Mouse (Mus musculus) erythroid progenitor cell, adult 5-6 weeks (primary cell): ENCODE measurements at regions not wholly inside any gene's neighbourhood (a gene's known extent, or its start where the extent isn't known, plus 50 kb on each side); places are given as distances from the start of the nearest gene placed in this dataset.

Source experiments
- ATAC-seq: replicated peaks from 2 replicates; pipeline ENCODE4 v1.8.0; 2016; ENCODE audit warnings: moderate number of reproducible peaks, mild to moderate bottlenecking, moderate TSS enrichment, inconsistent platforms; ENCODE audit not compliant: poor library complexity, low FRiP score, severe bottlenecking

DNA sequence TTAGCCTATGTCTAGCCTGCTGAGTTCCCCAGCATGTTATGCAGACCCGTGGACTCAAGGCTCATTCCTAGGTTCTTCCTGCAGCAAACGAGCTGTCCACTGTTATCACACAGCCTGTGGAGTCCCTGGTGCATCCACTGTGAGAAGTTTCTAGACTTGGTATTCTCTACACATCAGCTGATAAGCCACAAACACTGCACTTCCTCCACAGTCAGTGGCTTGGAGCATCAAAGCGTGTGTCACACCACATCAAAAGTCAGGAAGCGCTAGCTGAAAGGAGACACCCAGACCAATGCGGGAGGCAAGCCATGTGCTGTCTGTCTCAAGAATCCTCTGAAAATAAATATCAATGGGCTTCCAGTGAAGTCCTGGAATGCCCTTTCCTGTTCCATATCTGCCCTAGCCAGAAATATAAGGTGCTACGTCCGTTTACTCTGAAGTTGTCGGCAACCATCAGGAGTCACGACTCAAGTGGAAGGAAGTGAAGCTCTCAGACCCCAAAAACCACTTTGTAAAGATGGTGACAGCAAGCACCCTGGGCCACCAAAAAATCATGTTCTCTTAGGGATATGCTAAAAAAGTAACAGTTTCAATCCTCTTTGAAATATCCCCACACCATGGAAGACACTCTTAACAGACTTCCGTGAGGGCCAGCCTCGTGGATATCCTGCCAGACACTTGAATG lies 227.7 kb downstream of the Adgrl2 start:
- no peak for ATAC-seq

DNA sequence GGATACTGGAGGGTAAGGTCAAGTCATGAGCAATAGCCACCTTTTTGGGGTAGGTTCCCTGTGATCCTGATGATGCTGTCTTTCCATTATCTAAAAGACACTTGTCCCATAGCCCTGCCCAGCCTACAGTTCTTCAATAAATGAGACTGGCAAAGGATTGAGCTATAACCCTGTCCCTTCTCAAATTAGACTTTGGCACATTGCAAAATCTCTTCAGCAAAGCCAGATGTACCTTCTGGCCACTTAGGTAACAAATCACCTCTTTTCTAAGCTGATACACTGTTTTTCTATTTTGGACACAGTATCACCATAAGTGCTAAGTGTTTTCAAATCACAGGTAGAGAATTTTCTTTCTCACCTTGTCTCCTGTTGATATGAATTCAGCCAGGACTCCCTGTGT lies 228.8 kb downstream of the Adgrl2 start:
- ATAC-seq: no peak

DNA sequence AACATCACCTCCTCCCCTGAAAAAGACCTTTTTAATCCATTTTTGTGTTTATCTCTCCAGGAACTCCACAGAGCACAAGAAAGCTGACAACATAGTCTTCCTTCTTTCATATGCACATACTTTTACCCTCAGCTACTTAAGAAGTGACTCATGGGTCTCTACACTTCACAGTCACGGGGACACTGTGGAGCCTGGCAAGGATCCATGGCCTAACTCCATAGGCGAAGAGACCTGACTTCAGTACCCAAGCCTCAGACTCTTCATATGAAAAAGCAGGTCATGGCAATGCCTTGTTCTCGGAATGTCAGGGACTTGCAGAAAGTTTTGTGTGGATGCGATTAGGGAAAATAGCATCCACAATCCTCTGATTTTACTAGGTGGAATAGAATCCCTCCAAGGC lies 230.9 kb downstream of the Adgrl2 start:
- ATAC-seq: no peak

DNA sequence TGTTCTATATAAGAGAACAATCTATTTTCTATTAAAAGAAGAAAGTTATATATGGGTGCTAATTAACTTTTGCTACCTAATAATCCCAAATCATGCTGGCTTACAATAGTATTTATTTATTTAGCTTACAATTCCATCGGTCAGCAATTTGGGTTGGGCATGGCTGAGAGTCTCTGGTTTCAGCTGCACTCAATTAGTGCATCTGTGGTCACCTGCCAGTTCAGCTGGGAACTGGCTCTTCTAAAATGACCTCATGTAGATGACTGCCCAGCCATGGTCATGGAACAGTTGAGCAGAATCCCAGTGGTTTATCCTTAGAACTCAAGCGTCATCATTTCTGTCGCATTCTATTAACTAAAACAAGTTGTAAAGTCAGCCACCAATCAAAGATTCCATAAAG lies 244.1 kb downstream of the Adgrl2 start:
- no peak for ATAC-seq

DNA sequence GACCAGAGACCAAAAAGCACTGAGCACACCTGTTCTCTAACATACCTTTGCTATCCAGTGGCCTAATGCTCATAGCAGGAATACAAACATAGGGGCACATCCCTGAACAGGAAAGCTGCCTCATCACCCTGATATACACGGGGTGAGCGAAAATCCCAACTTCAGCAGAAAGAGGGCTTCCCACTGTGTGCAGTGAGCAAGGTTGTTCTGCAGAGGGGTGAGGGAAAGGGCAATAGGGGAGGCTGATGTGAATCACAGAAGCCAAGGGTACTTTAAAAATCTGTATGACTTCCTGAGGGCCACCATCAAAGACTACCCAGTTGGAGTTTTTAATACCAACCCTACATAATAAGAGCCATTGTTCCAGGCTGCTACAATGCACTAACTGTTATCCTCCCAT lies 245.7 kb downstream of the Adgrl2 start:
- no peak for ATAC-seq

DNA sequence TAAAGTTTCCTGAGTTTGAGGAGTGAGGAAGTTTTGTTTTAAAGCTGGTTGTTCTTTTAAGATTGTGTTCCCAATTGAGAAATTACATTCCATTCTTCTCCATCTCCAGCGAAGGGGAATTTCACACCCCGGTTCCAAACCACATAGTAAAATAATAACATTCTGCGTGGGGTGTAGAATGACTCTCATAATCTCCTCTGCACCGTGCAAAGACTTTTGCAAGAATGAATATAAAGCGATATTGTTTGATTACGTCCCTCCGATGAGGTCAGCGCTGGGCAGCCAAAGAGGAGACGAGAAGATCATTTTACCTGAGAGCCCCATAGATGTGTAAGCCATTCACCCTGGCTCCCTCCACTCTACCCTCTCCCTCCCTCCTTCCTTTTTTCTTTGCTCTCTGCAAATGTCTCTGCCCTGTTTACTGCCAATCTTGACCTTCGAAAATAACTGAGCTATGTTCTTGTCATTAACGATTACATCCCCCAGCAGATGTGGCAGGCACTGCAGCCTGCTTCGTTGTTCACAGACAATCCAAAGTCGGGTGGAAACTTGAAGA lies 256.1 kb downstream of the Adgrl2 start:
- ATAC-seq: no peak

DNA sequence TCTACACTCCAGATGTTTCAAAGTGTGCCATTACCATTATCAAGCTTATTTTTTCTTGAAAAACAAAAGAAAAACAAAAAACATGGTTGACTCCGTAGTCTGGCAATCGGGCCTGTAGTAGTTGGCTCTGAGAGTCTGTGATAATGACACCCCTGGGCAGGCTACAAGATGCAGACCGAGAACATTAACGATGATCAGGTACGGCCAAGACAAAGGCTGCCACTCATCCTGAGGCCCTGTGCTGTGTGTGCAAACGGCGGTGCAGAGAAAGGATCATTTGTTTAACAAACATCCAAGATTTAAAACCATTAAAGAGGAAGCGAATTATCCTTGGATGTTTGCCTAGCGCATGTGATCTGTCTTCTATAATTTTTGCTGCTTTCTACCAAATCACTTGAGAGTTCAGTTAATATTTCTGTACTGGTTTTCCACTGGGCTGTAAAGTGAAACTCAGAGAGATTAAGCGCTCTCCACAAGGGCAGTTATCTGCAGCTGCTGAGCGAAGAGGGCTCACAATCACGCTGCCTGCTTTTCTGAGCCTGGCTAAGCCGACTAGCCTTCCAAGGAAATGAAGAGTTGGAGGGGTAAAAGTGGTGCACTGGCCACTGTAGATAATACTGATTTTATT lies 257.0 kb downstream of the Adgrl2 start:
- ATAC-seq: no peak

DNA sequence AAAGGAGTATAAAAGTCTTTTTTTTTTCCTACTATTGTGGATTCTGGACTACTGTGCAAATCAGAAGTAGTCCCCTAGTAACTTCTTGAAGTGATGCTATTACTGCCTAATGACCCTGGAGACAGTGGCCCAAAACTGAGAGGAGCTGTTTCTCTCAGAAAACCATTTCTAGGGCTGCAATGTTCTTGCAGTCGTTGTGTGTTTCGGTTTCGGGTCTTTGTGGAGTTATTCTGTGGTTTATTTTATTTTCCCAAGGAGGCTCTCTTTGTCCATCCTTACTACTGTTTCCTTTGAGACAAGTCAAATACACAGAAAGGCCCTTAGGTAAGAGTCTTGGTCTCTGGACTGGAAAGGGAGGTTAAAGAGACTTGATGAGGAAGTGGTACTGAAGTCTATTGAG lies 258.9 kb downstream of the Adgrl2 start:
- no peak for ATAC-seq

DNA sequence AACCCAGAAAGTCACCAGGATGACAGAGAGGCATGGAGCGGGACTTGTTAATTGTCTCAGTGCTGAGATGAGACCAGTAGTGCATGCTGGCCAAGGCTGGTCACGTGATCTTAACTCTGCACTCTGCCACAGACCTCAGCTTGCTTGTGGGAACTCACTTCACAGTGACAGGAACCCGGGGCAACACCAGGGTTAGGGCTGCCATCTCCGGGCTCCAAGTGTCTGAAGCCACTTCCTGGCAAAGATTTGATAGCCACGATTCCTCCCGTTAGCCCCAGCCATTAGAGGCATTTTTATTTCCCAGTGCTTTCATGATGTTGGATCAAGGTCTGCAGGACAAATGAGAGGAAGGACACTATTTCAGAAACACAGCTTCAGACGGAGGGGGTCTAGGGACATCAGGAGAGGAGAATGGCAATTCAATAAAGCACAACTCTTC lies 261.1 kb downstream of the Adgrl2 start:
- ATAC-seq: no peak

DNA sequence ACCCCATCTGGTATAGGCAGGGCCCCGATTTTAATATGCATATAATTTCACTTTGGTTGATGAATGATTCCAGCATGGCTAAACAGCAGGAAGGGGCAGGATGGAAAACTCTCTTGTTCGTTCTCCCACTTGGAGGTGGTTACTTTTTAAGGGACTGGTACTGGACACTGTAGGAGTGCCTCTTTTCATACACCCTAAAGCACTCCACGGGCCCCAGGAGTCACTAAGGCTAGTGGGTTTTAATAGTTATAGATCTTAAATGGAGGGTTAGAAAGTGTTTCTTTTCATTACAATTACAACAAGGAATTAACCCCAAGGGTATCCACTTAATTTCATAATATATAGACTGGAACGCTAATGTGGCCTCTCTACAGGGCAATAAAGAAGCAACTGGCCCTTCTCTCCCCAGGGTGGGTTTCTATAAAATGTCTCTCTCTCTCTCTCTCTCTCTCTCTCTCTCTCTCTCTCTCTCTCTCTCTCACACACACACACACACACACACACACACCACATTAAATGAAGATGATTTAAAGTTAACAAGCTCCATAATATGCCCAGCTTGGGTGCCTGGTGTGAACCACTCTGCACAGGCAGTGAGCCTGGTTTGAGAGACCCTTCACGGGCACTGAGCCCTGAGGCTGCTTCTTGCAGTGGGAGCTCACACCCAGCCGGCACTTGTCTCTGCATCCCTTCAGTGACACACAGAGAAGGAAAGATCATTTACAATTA lies 261.7 kb downstream of the Adgrl2 start:
- no peak for ATAC-seq

DNA sequence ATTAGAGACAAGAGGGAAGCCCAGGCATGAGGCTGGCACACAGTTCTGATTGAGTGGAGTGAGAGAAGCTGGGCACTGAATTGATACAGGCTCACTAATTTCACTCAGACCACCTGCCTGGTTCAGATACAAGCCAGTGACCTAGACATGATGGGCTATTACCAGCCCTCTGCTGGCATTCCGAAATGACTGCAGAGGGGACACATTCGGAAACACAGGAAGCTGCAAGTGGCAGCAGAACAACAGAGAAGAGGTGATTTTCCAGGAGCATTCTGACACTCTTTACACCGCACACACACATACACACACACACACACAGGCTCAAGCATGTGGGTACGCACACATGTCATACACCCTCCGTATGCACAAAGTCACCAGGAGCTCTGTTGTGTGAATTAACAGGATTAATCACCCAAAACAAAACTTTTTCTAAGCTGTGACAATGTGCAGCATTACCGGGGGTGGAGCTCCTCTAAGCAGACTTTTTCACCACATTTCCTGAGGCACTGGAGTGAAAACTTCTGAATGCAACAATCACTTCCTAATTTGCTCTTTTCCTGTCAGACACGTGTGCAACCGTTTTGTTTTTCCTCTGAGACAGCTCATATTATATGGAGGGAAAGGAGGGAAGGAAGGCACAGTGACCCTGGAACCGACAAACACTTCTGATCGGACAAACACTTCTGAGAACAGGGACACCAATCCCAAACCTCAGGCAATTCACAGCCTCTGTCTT lies 263.6 kb downstream of the Adgrl2 start:
- no peak for ATAC-seq

DNA sequence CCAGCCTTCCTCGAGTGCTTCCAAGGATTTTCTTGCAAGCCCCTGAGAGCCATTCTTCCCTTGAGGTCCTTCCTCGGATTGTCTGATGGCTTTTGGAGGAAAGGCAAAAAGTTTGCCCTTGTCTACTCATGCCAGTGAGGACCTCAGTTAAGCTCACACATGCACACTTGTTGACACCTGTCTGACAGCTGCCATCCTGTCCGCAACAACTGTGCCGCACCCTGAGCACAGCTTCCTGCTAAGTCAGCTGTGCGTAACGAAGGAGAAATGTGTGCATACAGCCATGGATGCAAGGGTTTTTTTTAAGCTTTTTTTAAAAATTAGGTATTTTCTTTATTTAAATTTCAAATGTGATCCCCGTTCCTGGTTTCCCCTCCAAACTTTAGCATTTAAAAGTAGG lies 293.8 kb downstream of the Adgrl2 start:
- ATAC-seq: no peak

DNA sequence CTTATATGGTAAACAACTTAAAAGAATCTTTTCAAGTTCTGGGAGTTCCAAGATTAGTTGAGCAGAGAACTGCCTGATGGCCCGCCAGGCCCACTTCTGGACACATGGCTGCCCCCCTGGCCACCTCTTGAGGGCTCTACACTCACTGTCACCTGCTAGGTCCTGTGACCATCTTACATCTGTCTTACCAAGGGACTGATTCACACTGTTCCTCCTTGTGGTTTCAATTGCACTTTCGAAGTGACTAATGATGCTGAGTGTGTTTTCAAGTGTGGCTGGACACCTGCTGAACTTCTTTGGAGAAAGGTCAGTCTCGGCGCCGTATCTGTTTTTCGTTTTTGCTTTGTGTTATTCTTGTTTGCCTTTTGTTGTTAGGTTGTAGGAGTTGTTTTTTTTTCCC lies 294.9 kb downstream of the Adgrl2 start:
- no peak for ATAC-seq

DNA sequence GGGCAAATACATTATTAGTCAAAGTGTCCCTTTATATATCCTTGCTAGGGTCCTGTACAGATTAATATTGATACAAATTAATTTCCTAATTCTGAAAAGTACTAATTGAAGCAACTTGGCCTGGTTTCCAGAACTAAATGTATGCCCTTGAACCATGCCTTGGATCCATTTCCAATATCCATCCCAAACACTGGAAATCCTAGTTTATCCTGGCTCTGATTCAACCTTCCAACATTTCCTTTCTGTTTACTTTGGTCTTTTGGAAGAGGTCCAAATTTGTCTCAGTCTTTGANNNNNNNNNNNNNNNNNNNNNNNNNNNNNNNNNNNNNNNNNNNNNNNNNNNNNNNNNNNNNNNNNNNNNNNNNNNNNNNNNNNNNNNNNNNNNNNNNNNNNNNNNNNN lies 307.2 kb downstream of the Adgrl2 start:
- no peak for ATAC-seq

DNA sequence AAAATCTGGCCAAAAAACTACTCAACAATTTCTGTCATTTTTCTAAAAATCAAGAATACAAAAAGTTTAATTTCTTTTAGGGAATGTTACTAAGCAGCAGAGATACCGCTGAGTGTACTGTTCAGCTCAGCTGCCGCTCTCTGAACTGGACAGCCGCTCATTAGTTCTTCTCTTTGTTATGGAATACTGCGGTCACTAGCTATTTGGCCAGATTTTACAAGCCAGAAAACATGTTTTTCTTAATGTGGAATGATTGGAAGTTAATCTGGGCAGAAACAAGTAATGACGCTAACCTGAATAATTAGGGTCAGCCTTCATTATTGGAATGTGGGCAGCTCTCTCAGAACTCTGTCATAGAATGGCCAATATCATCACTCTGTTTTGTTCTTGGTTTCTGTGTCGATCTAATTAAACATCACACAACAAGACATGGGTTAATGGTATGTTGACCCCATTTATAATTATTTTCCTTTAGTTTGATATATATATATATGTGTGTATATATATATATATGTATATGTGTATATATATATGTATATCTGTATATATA lies 307.8 kb downstream of the Adgrl2 start:
- no peak for ATAC-seq

DNA sequence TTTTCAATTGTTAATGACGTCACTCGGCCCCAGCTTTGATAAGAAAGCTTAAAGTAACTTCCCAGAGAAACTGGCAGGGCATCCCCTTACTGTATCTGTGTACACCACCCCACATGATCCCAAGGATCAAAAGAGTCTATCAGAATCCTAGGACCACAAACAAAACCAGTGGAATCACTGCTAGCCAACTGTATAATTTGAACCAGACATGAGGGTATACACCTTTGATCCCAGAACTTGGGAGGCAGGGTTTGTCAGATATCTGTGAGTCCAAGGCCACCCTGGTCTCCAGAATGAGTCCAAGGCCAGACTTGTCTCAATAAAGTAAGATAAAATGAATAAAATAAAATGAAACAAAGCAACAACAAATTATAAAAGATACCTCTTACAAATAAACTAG lies 309.2 kb downstream of the Adgrl2 start:
- no peak for ATAC-seq

DNA sequence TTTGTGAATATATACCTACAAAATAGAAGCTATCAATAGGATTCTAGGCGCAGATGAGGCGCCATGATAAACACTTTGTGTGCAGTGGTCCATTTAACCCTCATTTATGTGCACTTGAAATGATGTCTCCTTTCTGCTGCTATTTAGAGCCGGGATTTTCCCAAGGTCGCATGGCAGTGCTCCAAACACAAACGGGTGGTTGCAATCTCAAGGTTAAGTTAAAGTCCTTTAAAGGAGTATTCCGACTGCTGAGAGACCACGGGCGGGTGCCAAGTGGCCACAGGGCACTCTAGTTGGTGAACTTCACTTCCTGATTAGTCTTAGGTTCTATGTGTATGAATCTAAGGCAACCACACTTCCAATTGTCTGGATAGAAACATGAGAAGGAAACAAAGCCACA lies 309.6 kb downstream of the Adgrl2 start:
- no peak for ATAC-seq

DNA sequence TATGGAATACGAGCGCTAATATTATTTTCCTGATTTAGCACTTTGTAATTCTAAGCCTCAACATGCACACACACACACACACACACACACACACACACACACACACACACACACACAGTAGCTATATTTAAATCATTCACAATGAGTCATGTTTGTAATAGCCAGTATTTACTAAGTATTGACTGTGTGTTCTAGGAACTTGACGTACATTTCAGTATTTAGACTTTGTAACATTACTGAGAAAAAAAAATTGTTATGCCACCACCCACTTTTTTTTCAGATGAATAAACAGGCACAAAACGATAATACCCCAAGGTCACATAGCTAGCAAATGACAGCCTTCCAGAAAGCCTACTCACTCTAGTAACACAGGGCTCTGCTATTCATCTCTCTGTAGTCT lies 310.3 kb downstream of the Adgrl2 start:
- no peak for ATAC-seq

DNA sequence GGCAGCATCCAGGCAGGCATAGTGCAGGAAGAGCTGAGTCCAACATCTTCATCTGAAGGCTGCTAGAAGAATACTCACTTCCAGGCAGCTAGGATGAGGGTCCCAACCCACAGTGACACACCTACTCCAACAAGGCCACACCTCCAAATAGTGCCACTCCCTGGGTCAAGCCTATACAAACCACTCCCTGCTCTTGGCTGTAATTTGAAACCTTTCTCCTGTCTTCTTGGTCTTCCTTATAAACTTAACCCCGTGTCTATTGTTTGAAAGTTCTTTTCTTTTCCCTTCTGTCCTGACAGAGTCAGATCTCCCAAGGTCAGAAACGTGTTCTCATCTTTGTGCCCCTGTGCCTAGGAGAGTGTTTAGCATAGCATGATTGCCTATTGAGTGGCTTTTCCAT lies 311.2 kb downstream of the Adgrl2 start:
- no peak for ATAC-seq

DNA sequence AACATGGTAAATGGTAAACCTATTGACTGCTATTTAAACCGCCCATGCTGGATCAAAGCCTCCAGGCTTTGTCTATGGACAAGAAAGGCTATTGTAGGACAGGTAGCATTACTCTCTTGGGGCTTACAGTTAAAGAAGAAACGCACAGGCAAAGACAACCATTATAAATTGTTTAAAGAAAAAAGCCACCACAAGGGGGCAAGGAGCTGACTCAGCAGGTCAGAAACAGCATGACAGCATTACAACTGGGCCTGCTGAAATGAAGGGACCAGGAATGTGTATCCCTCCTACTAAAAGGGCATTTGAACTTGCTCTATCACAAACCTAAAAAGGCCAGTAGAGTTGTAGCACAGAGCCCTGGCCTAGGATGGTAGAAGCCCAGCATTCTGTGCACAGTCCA lies 314.3 kb downstream of the Adgrl2 start:
- ATAC-seq: no peak
